Mouse (Mus musculus) embryo, embryonic 10 days (tissue): Measurements from ENCODE around the gene H2bfm.
"Not testable (repeated sequence)": the region's sequence is repeated elsewhere in the genome, so short reads cannot be mapped to it uniquely, and the experiment has no call there.

Experiments used
- DNase-seq: peaks from one replicate; pipeline ENCODE4 v3.0.0-alpha.2; 2015; ENCODE audit warnings: low spot score

Gene H2bfm

DNA sequence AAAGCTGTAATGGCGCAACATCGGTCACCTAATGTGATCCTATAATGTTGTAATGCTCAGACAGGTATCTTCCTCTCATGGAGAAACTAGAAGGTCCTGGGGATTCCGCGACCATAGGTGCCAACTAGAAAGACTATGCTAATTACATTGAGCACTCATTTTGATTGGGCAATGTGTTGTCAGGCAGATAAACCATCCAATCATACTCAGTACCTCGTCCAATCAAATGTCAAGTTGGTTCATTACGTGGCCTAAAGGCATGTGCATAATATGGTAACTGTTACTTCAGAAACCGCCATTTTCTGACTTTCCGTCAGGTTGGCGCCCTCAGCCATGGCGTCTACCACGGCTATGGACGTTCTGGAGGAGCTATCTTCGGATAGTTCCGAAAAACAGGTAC lies at the start of gene H2bfm:
H2bfm (plus strand) TSS at position 295 of the 400 bp plus-strand sequence.
- DNase-seq = no peak

DNA sequence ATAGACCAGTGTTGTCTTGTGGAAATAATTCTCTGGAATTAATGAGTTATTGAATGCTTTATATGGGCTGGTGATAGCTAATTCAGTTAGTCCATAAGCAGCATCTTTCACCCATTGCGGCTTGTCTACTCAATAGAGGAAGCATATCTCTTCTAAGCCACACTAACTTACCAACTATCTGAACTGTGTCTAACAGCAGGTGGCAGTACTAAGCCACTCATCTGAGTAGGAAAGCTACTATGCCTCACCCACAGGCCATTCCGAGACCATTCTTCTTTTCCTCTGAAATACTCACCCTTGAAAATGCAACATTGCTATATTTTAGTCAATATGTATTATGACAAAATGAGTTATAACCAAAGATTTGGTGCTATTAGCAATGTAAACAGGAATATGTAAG lies 31.4 kb upstream of the H2bfm start:
- DNase-seq = peak; percentile 60

DNA sequence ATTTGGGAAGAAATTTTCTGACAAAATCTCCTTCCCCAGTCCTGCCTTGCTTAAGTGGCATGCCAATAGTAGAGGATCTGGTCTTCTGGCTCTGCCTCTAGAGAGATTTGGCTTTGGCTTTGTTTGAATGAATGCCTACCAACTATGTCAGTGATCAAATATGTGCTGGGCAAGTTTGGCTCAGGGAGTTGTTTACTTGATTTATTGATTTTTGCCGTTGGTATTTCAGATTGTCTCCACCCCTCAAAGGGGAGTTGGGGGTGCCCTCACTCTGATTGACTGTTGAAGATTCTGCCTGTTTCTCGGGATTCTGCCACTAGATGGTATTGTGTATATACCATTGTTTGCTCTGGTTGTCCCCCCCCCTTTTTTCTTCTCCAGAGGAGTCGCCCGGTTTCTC lies 22.8 kb upstream of the H2bfm start:
- no peak for DNase-seq

DNA sequence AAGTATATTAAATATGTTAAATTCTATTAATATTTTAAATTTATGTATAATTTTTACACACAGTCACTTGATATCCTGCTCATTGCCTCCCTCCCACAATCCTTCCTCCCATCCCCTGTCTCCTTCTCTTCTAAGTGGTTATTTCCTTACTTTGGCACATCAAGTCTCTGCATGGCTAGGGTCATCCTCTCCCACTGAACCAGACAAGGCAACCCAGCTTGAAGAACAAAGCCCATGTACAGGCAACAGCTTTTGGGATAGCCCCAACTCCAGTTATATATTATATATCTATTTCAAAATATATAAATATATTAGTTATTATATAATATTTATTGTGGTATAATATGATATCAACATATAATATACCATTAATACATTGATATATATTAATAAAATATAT lies 1.3 kb upstream of the H2bfm start:
- DNase-seq = peak; percentile 22

DNA sequence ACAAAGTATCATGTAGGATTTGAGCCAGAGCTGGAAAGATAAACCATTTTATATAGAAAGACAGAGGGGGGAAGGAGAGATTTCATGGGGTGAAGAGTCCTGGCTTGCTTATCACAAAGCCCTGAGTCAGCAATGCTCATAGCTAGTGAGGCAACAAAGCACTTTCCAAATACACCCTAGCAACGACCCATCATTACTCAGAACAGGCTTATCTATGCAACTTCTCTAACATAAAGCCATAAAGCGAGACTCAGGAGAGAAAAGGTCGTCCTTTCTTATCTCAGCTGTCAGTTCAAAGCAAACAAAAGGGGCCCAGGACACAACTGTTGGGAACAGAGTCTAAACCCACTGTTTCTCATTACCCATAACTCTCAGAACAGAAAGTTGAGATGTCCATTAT lies 10.9 kb downstream of the H2bfm start:
- DNase-seq = no peak

DNA sequence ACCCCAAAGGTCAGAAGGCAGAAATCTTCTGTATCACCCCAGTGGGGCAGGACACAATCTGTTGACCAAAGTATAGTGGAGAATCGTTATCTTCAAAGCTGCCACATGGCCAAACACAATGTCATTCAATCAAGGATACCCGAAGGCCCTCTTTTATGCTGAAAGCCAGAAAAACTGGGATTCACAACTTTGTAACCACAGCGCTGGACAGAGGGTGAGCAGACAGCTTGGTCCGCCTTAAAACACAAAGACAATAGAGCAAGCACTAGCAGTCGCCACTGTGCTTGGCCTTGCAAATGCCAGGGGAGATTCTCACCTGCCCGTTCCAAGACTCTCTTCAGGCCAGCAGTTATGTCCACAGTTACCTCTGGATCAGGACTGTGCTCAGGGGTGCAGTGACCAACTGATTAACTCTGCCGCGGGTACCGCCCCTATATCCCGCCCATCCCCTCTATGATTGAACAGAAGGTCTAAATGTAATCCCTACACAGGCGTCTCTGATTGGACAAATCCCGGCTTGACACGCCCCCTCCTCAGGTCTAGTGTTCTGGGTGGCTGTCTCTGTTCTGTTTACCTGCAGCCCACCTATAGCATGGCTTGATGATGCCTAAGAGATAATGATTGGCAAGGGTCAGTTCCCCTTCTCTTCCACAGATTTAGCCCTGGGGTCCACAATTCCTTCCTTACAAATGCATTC lies 30.6 kb downstream of the H2bfm start:
- DNase-seq = peak; percentile 64

DNA sequence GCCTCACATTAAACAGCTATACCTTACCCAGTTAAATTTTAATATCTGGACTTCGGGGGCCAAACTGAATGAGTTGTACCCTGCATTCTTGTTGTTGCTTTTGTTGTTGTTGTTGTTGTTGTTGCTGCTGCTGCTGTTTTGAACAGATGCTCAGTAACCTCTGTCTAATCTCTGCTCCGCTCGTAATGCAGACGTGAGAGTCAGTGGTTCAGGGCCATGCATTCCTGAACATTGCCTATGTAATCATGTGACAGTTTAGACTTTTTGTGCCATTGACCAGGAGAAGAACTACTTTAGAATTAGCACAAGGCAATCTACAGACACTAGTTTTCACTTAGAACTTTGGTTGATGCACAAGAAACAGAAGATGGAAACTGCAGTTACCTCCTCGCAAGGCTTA lies 31.2 kb downstream of the H2bfm start:
- not testable (repeated sequence) for DNase-seq

DNA sequence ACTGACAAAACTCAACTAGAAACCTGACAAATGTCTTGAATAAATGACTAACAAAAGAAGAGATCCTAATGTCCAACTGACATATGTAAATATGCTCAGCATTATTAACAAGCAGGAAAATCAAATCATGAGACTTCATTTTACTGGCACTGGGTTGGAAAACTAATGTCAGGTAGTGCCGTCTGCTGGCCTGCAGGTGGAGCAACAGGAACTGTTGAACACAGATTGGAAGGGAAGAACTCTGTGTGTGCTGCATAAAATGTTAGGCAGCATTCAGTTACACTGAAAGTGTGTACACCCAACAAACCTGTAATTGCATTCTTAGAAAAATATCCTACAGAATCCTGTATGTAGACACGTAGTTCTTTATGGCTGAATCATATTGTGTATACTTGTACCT lies 32.6 kb downstream of the H2bfm start:
- peak; percentile 8 for DNase-seq

DNA sequence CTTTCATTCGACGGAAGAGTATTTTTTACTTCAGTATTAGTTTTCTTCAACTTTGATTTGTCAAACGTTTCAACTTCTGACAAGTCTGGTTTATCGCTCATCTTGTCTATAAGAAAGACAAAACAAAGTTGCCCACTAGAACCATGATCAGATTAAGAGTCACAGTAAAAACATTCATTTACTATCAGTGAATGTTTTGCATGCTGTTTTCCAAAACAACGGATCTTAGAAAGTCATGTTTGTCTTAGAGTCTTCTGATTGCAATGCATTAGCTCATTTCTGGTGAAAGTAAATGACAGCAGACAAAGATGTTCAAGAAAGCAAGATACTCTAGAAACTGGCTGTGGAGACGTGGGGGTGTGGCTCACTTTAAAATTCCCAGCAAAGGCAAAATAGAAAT lies 48.3 kb downstream of the H2bfm start, which contains the start of gene Tmsb15b2:
Tmsb15b2 (minus strand) TSS at position 101 of the 400 bp plus-strand sequence.
- not testable (repeated sequence) for DNase-seq

DNA sequence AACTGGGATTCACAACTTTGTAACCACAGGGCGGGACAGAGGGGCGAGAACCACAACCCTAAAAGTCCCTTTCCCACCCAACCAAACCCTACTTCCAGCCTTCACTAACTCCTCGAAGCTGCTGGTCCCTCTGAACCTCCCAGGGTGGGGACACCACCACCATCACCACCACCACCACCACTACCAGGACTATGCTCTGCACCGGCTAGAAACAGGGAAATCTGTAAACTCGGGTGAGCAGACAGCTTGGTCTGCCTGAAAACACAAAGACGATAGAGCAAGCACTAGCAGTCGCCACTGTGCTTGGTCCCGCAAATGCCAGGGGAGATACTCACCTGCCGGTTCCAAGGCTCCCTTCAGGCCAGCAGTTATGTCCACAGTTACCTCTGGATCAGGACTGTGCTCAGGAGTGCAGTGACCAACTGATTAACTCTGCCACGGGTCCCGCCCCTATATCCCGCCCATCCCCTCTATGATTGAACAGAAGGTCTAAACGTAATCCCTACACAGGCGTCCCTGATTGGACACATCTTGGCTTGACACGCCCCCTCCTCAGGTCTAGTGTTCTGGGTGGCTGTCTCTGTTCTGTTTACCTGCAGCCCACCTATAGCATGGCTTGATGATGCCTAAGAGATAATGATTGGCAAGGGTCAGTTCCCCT lies 49.4 kb downstream of the H2bfm start, which contains the start of the genes Tmsb15l and Tmsb15b1:
Tmsb15l (minus strand) TSS at position 446 of the 661 bp plus-strand sequence.
Tmsb15b1 (minus strand) TSS at position 451 of the 661 bp plus-strand sequence.
- peak; percentile 83 for DNase-seq
